Mouse (Mus musculus) CD4-positive, CD25-positive, alpha-beta regulatory T cell, adult 4 months (primary cell): ENCODE results near the gene Snrpe. TPM values are rescaled to one million over a fixed set of nuclear protein-coding genes. Genes with fewer than 3 reads are reported as not detected.

ENCODE experiments used
- polyA plus RNA-seq, 2 experiments: library from polyadenylated mRNA; unstranded; fragments of 100-300 nt; shearing (Covaris generic); gene quantifications; one replicate each; pipeline ENCODE4 v1.2.1; 2017

The Snrpe gene
- polyA plus RNA-seq, 2 experiments from 2014 or later: 281 to 399 TPM

Other genes starting within 250 kb of the Snrpe start
- not detected for gene Etnk2, start 246.7 kb downstream of the Snrpe start, polyA plus RNA-seq
- gene Sox13, start 185.9 kb downstream of the Snrpe start, polyA plus RNA-seq: not detected
- not detected for gene Zbed6, start 50.6 kb upstream of the Snrpe start, polyA plus RNA-seq
- 1 to 10 TPM; 3.1 to 4.3 TPM for gene Gm38394, start 51.0 kb upstream of the Snrpe start, polyA plus RNA-seq
- 100 to 1,000 TPM; 101 to 145 TPM for gene Lax1, start 79.8 kb upstream of the Snrpe start, polyA plus RNA-seq
- 10 to 100 TPM in 1 of 2 experiments, 1 to 10 TPM in 1; 9.6 to 12.8 TPM for gene Atp2b4, start 190.8 kb upstream of the Snrpe start, polyA plus RNA-seq